Mouse (Mus musculus): ENCODE measurements around the gene Gm11032.
A peak's percentile ranks its signal among the peaks of the same experiment; 100 is the strongest.
"Not testable (repeated sequence)": the region's sequence is repeated elsewhere in the genome, so short reads cannot be mapped to it uniquely, and the experiment has no call there.

Gm11032 gene

DNA sequence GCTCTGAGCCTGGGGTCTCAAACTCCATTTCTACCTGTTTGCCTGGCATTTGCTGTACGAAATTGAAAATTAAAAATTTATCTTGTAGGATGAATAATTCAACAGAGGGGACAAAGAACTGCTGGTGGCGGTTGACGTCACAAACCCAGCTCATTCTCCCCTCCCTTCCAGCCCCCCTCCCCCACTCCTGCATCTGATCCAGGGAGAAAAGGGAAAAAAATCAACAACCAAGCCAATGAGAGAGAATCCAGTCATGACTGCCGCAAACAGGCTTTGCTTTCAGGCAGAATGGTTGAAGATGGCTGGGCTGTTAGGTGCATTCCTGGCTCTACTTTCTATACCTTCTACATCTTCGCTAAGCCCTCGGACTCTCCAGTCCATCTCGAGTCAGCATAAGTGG, 6.1 kb downstream of the Gm11032 start:
- no peak for DNase-seq (ENCODE audit: low read depth)

DNA sequence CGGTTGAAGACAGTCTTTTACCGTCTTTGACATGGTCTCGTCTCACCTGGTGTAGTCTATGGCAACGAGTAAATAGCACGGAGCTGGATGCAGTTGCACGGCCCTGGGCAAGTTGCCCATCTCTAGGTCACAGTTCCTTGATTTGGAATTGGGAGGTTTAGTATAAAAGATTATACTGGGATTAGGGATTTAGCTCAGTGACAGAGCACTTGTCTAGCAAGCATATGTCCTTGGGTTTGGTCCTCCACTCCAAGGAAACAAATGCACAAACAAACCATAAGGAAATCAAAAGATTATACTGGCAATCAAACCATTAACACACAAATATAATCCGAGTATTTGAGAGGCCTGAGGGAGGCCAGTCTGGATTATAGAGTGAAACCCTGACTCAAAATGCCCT, 7.8 kb downstream of the Gm11032 start:
- DNase-seq (ENCODE audit: low read depth): no peak

DNA sequence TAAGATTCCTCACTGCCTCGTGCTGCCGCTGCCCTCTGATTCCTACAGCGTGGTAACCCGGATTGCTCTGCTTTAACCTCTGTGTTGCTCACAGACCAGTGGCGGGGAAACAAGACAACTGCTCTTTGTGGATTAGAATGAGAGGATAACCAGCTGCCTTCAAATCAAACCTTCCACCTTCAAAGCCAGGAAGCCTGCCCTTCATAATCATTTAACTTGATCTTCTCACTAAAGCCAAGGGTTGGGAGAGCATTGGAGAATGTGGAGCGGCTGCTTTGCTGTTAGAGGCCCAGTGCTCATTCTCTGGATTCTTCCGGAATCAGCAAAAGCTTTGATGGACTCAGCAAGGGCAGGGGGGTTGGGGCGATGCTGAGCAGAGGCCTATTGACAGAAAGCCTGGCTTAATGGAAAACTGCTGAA, 10.0 kb downstream of the Gm11032 start:
- DNase-seq (ENCODE audit: low read depth): no peak

DNA sequence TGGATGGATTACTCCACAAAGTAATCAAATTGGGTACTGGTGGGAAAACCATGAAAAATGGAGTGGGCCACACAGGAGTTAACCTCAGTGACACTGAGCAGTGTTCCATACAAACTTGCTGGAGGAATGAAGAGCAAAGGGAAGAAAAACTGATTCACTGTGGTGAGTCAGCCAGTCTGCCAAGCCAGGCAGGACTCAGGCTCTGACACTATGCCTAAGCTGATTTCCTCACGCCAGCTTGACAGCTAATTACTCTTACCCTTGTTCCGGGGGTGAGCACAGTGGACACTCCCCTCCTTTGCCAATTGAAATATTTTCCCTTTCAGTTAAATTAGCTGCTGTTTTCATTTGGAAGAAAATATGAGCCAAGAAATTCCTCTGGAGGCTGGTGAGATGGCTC, 13.6 kb downstream of the Gm11032 start:
- no peak for DNase-seq (ENCODE audit: low read depth)

DNA sequence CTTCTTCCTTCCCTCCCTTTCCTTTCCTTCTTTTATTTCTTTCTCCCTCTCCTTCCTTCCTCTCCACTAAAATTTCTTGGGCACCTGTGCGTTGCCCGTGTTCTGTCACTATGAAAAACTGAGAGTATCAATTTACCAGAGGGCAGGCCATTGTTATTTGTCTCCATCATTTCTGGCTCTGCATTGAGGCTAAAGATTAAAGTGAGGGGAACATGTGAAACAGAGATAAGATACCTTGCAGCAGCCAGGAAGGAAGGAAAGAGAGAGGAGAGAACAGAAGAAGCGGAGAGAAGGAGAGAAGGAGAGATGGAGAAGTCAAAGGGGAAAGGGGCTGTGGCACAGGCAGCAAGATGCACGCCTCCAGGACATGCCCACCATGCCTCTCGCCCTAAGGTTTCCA, 14.5 kb downstream of the Gm11032 start:
- DNase-seq (ENCODE audit: low read depth): no peak

DNA sequence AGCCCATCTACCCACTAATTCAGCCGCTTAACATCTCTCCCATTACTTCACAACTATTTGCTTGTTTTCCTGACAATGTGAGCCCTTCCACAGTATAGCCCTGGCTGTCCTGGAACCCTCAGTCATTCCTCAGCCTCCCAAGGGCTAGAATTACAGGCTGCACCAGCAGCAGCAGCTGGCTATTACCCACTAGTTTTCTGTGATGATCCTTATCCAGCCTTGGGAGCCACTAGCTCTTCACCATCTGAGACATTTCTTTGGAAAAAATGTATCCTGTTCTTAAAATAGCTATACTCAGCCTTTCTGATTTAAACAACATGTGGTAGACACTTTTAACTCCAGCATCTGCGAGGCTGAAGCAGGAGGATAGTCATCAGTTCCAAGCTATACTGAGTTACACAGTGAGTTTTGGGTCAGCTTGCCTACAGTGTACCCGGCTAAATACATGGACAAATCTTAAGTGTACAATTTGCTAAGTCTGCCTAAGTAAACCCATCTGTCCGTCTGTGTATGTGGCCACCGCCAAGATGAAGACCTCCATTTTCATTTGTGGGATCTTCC, 17.0 kb downstream of the Gm11032 start:
- DNase-seq (ENCODE audit: low read depth): no peak

DNA sequence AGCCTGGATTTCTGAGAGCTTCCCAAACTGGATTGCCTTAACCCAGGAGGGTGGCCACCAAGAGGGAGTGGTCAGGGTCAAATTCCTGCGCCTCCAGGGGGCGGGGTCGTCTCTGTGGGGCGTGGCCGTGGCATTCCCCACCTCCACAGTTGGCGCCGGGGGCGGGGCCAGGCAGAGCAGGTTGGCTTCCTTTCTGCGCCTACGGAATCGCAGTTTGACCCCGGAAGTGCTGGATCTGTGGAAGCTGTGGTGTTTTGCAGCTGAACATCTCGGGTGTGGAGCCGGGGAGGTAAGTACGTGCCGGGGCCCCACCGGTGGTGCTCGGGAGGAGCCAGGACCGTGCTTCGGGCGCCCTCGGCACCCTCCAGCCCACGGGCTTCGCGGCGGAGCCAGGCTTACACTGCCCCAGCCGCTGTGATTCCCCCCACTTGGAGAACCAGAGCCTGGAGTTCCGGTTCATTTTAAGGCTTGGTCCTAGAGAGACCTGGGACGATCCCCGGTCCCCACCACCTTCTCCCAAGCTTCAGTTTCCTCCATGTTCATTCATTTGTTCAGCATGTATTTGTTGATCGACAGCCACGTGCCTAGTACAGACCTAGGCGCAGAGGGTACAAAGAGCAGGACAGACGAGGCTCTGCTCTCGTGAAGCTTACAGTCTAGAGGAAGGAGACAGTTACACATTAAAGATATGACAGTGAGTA, 17.8 kb downstream of the Gm11032 start, which contains the start of gene Ascc2:
Ascc2 (plus strand) TSS at position 214 of the 701 bp plus-strand sequence.
- DNase-seq (ENCODE audit: low read depth): peak; percentile 90

DNA sequence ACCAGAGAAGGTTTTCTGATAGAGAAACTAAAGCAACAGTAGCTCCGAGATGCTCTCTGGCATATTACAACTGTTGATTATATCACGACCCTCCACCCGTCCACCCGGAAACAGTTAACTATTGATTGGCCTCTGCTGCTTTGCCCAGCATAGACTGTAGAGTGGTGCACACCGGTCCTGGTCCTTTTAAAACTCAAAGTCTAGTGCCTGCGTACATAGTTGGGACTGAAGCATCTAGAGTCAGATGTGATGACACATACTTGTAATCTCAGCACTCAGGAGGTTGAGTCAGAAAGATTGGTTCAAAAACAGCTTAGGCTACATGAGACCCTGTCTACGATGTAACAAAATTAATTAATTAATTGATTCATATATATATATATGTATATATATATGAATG, 18.4 kb downstream of the Gm11032 start:
- DNase-seq (ENCODE audit: low read depth): no peak

DNA sequence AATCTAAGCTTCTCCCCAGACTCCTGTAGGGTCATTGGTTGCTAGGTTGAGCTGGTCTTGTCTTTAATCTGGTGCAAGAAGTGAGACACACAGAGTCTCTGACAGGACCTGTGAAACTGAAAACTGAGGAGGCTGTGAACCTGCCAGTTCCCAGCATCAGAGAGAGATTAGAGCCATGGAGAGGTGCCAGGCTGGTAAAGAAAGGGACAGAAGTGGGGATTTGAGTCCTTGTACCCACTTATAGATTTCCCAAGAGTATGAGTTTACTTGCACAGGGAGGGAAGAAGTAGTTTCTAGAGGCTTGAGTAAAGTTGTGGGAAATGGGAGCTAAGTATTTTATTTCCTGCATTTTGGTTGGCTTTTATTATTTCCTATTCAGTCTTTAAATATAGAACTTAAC, 21.3 kb downstream of the Gm11032 start:
- no peak for DNase-seq (ENCODE audit: low read depth)

DNA sequence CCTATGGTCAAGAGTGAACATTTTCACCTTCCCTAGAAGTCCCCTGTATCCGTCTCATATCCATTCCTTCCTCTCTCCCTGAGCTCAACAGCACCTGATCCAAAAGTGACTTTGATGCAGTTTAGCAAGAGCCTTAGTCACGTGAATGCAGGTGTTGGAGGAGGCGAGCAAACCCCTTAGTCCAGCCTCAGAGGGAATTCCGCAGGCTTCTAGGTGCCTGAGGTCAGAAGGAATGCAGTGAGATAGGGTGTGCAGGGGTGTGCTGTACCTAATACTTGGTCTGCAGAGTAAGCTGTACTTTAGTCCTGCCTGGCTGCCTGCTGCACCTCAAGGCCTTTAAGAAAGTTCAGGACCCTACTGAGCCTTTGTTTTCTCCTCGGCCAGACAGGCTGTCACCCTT, 23.9 kb downstream of the Gm11032 start:
- DNase-seq (ENCODE audit: low read depth): no peak

DNA sequence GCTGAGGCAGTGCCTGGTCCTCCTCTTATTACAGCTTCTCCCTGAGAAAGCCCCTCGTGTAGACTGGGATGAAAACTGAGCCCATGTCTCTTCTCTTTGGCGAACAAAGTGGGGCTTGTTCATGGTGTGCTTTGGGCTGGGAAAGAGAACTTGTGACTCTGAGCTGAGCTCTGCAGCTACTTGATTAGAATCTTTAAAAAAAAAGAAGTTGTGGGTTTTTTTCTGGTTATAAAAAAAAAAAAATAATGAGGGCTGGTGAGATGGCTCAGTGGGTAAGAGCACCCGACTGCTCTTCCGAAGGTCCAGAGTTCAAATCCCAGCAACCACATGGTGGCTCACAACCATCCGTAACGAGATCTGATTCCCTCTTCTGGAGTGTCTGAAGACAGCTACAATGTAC, 25.3 kb downstream of the Gm11032 start:
- not testable (repeated sequence) for DNase-seq (ENCODE audit: low read depth)

DNA sequence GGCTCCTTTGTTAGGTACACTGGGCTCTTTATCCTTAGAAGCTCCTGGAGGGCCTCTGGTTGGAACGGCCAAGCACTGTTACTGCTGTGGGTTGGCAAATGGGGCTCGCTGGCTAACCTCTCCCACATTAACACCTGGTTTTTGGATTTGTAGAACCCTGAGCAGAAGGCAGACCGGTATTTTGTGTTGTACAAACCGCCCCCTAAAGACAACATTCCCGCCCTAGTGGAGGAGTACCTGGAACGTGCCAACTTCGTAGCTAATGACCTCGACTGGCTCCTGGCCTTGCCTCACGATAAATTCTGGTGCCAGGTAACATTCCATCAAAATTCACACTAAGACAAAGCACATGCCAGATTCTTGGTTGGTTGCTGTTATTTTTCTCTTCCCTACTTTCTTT, 26.5 kb downstream of the Gm11032 start:
- no peak for DNase-seq (ENCODE audit: low read depth)

DNA sequence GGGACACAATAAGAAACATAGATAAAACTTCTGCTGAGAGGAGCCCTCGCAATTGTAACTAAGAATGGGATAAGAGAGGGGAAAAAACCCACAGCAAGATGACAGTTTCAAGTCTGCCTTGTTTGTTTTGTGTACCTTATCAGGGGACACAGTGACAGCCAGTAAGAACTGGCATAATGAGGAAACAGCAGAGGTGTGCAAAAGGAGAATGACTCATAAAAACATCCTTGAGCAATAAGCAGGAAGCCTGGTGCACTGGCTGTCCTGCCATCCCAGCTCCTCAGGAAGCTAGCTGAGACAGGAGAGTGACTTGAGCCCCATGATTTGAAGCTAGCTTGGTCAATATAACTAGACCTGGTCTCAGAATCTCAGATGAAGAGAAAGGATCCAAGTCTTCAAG, 40.0 kb downstream of the Gm11032 start:
- DNase-seq (ENCODE audit: low read depth): no peak

DNA sequence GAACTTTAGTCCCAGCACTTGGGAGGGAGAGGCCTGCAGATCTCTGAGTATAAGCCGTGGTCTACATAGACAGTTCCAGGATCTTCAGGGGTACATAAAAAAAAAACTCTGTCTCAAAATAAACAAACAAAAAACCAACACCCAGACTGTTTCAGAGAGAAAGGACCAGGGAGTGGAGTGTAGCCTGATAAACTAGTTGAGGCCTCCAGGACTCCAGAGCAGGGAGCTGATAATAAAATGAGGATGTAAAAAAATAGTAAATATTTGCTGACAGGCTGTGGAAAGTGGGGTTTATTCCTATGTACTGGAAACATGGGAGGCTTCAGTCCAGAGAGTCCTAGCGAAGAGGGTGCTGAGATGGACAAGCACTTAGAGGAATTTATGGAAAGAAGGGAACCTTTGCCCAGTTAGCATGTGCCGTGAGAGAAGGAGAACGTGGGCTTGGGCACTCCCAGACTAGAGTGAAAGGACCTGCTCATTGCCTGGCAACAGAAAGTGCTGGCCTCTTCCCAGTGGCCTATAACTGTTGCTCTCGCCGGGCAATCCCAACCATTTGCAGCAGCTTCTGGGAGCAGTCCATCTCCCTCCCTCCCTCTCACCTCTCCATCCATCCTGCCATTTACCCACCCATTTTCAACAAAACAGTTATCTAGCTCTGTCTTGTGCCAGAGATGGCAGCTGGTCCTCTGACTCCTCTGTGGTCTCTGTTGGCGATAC, 40.6 kb downstream of the Gm11032 start:
- no peak for DNase-seq (ENCODE audit: low read depth)

DNA sequence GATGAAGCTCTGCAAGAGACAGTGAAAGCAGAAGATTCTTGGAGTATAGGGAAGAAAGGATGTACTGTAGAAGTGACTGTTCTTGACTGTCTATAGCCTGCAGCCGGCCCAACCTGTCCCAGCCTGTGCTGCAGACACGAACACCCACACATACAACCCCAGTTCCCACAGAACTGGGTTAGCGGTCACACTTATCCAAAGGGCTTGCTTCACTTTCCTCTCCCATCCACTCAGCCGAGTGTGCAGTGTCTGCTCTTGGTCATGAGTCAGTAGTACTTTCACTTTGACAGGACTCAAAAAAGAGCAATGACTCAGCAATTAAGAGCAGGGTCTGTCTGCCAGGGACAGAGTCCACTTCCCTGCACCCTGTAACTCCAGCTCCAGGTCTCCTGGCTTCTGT, 41.5 kb downstream of the Gm11032 start:
- no peak for DNase-seq (ENCODE audit: low read depth)

DNA sequence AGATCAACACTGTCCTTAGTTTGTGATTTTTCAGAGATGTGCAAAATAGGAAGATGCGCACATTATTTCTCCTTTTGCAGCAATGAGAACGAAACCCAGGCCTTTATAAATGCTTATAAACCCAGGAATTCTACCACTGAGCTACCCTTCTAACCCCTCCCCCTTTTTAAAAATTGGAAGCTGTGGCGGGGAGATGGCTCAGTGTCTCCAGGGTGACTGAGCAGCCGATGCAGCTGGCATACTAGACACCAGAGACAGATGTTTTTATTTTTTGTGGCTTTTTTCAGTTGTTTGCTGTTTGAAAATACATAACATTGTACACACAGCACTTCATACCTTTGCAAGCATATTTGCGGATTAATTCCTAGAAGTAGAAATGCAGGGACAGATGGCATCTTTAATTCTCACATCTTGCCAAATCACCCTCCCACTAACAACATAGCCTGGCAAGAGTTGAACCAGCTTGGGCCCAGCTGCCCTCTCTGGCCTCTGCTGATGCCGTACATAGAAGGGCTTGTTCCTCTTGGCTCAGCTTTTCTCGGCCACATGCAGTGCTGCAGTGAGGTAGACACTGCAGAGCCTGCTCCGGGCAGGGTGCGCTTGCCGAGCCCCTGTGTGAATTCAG, 42.1 kb downstream of the Gm11032 start:
- DNase-seq (ENCODE audit: low read depth): no peak

DNA sequence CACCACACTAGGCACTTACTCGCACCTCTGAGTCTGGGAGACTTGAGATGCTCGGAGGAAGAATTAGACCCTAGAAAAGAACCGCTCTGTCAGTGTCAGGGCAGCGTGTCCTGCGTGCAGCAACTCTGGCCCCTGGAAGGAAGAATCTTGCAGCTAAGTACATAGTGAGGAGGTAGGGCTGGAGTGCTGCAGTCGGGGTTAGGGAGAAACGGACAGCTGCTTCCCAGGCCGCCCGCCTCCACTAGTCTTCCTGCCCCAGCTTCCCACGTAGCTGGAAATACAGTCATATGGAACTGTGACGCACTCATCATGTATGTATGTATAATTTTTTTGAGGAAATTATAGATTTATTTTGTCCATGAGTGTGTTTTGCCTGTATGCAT, 42.6 kb downstream of the Gm11032 start:
- no peak for DNase-seq (ENCODE audit: low read depth)

Data from c-Kit-positive CD71-negative TER-119-negative erythroid progenitor cells, embryonic 14.5 days (primary cell).